Mouse (Mus musculus) embryonic facial prominence, embryonic 12.5 days (tissue): ENCODE measurements around the gene Slc35f4. TPM values are rescaled to one million over a fixed set of nuclear protein-coding genes. Genes with fewer than 3 reads are reported as not detected.
"Not testable (repeated sequence)": the region's sequence is repeated elsewhere in the genome, so short reads cannot be mapped to it uniquely, and the experiment has no call there.

ENCODE experiments used
- ATAC-seq: fragments of 200-750 bp; cut with Nextera tagmentation; 2 replicates; pipeline ENCODE4 v1.8.0; 2017; ENCODE audit not compliant: insufficient number of reproducible peaks, insufficient read depth, low FRiP score, low TSS enrichment
- H3K27ac ChIP-seq: fragments of 300-500 bp; sonication (generic); 2 replicates; pipeline ENCODE4 v1.5.1; 2016; ENCODE audit warnings: mild to moderate bottlenecking
- H3K27me3 ChIP-seq: fragments of 300-500 bp; sonication (generic); 2 replicates; pipeline ENCODE4 v1.6.1; 2016; ENCODE audit warnings: mild to moderate bottlenecking, moderate library complexity
- H3K36me3 ChIP-seq: fragments of 300-500 bp; sonication (generic); 2 replicates; pipeline ENCODE4 v1.6.1; 2016; ENCODE audit warnings: mild to moderate bottlenecking
- H3K4me1 ChIP-seq: fragments of 300-500 bp; sonication (generic); 2 replicates; pipeline ENCODE4 v1.6.1; 2016
- H3K4me2 ChIP-seq: fragments of 300-500 bp; sonication (generic); replicated peaks from 2 replicates; pipeline ENCODE4 v1.6.1; 2016; ENCODE audit warnings: mild to moderate bottlenecking, moderate library complexity
- H3K4me3 ChIP-seq: fragments of 300-500 bp; sonication (generic); 2 replicates; pipeline ENCODE4 v1.5.1; 2016; ENCODE audit warnings: mild to moderate bottlenecking
- H3K9ac ChIP-seq: fragments of 300-500 bp; sonication (generic); 2 replicates; pipeline ENCODE4 v1.6.1; 2016; ENCODE audit warnings: mild to moderate bottlenecking, moderate library complexity
- H3K9me3 ChIP-seq: fragments of 300-500 bp; sonication (generic); 2 replicates; pipeline ENCODE4 v1.6.1; 2016; ENCODE audit warnings: mild to moderate bottlenecking, moderate library complexity
- WGBS: fragments of 180-500 bp; shearing (Covaris S2); methylation state at CpG from one replicate; pipeline ENCODE4 v1.1.7; 2016; 5-methylcytosine and 5-hydroxymethylcytosine counted together
- polyA plus RNA-seq: library from polyadenylated mRNA; unstranded; fragments of >200 nt; fragmentation: Nextera tagmentation; extraction: Ambion mirVana; gene quantifications from 2 replicates; pipeline ENCODE4 v1.2.1, GENCODE M21; 2016

Gene Slc35f4
- polyA plus RNA-seq, 1 experiment from 2014 or later: not detected

- H3K4me2 ChIP-seq: no peak overlapping the region
- WGBS: 84% methylated on average over 9 of the region's 9 CpGs
- no peak for ATAC-seq
- H3K36me3 ChIP-seq: no peaks in the 10 kb centered on the region
- H3K4me1 ChIP-seq: no peaks in the 10 kb centered on the region
- H3K27me3 ChIP-seq: no peaks in the 10 kb centered on the region
- no peak overlapping the region for H3K27ac ChIP-seq
- H3K4me3 ChIP-seq: no peak overlapping the region
- H3K9ac ChIP-seq: no peak overlapping the region
- H3K9me3 ChIP-seq: no peaks in the 10 kb centered on the region
These were observed 220.1 kb downstream of the Slc35f4 start for GRCm38 (mm10) chr14:49305534-49306409.

- no peaks in the 10 kb centered on the region for H3K36me3 ChIP-seq
- 52% methylated on average over 2 of the region's 2 CpGs for WGBS
- H3K9ac ChIP-seq: no peak overlapping the region
These were observed 223.5 kb downstream of the Slc35f4 start for GRCm38 (mm10) chr14:49302271-49302857.

GRCm38 (mm10) chr14:49300981-49301619 is 224.7 kb downstream of the Slc35f4 start:
- Histone ChIP-seq H3K9ac (no peak overlapping the region), H3K4me3 (no peak overlapping the region), H3K36me3 (no peaks in the 10 kb centered on the region), H3K4me1 (no peaks in the 10 kb centered on the region), H3K9me3 (no peaks in the 10 kb centered on the region), H3K4me2 (no peak overlapping the region), H3K27ac (no peak overlapping the region), H3K27me3 (no peaks in the 10 kb centered on the region)
- no peak for ATAC-seq
- 50% methylated on average over 8 of the region's 8 CpGs for WGBS

More at GRCm38 (mm10) chr14:49302271-49302857, 223.5 kb downstream of the Slc35f4 start:
- Histone ChIP-seq H3K4me1 (no peaks in the 10 kb centered on the region), H3K27me3 (no peaks in the 10 kb centered on the region), H3K4me2 (no peak overlapping the region), H3K27ac (no peak overlapping the region), H3K9me3 (no peaks in the 10 kb centered on the region), H3K4me3 (no peak overlapping the region)
- ATAC-seq: no peak

- WGBS: 72% methylated on average over 8 of the region's 8 CpGs
- no peaks in the 10 kb centered on the region for H3K9me3 ChIP-seq
- no peak overlapping the region for H3K27ac ChIP-seq
- H3K4me1 ChIP-seq: no peaks in the 10 kb centered on the region
- no peak overlapping the region for H3K9ac ChIP-seq
- no peaks in the 10 kb centered on the region for H3K36me3 ChIP-seq
- no peak for ATAC-seq
- no peaks in the 10 kb centered on the region for H3K27me3 ChIP-seq
- no peak overlapping the region for H3K4me3 ChIP-seq
- H3K4me2 ChIP-seq: no peak overlapping the region
These were observed 225.5 kb downstream of the Slc35f4 start for GRCm38 (mm10) chr14:49300326-49300725.

- Histone ChIP-seq H3K27me3 (no peaks in the 10 kb centered on the region), H3K9ac (no peak overlapping the region), H3K36me3 (no peaks in the 10 kb centered on the region), H3K27ac (no peak overlapping the region), H3K9me3 (no peaks in the 10 kb centered on the region), H3K4me3 (no peak overlapping the region), H3K4me1 (no peaks in the 10 kb centered on the region), H3K4me2 (no peak overlapping the region)
- no peak for ATAC-seq
- 30% methylated on average over 4 of the region's 4 CpGs for WGBS
These were observed 231.9 kb downstream of the Slc35f4 start for GRCm38 (mm10) chr14:49293802-49294449.

- 88% methylated on average over 3 of the region's 3 CpGs for WGBS
- Histone ChIP-seq H3K4me3 (no peak overlapping the region), H3K4me1 (no peaks in the 10 kb centered on the region), H3K9ac (no peak overlapping the region), H3K4me2 (no peak overlapping the region), H3K27ac (no peak overlapping the region), H3K36me3 (no peaks in the 10 kb centered on the region), H3K9me3 (no peaks in the 10 kb centered on the region), H3K27me3 (no peaks in the 10 kb centered on the region)
- no peak for ATAC-seq
These were observed 235.7 kb downstream of the Slc35f4 start for GRCm38 (mm10) chr14:49290029-49290745.

- no peak overlapping the region for H3K4me2 ChIP-seq
- no peaks in the 10 kb centered on the region for H3K9me3 ChIP-seq
- no peak for ATAC-seq
- no peak overlapping the region for H3K9ac ChIP-seq
- H3K36me3 ChIP-seq: no peaks in the 10 kb centered on the region
- no peaks in the 10 kb centered on the region for H3K27me3 ChIP-seq
- H3K27ac ChIP-seq: no peak overlapping the region
- WGBS: 81% methylated on average over 7 of the region's 7 CpGs
- no peaks in the 10 kb centered on the region for H3K4me1 ChIP-seq
- H3K4me3 ChIP-seq: no peak overlapping the region
These were observed 241.8 kb downstream of the Slc35f4 start for GRCm38 (mm10) chr14:49283784-49284655.

GRCm38 (mm10) chr14:49278880-49279279 is 247.0 kb downstream of the Slc35f4 start:
- no peak for ATAC-seq
- Histone ChIP-seq H3K27ac (no peak overlapping the region), H3K36me3 (no peaks in the 10 kb centered on the region), H3K4me2 (no peak overlapping the region), H3K9me3 (no peaks in the 10 kb centered on the region), H3K4me1 (no peaks in the 10 kb centered on the region), H3K27me3 (no peaks in the 10 kb centered on the region), H3K4me3 (no peak overlapping the region), H3K9ac (no peak overlapping the region)
- 75% methylated on average over 6 of the region's 6 CpGs for WGBS

- H3K4me1 ChIP-seq, H3K9ac ChIP-seq, H3K27me3 ChIP-seq, H3K4me3 ChIP-seq, H3K4me2 ChIP-seq, ATAC-seq, H3K36me3 ChIP-seq, H3K9me3 ChIP-seq, H3K27ac ChIP-seq: not testable (repeated sequence)
- 87% methylated on average over 9 of the region's 9 CpGs for WGBS
These were observed 247.4 kb downstream of the Slc35f4 start for GRCm38 (mm10) chr14:49278479-49278878.

GRCm38 (mm10) chr14:49277642-49278041 is 248.2 kb downstream of the Slc35f4 start:
- no peaks in the 10 kb centered on the region for H3K9me3 ChIP-seq
- H3K4me2 ChIP-seq: no peak overlapping the region
- no peaks in the 10 kb centered on the region for H3K4me1 ChIP-seq
- H3K4me3 ChIP-seq: no peak overlapping the region
- H3K27me3 ChIP-seq: no peaks in the 10 kb centered on the region
- H3K9ac ChIP-seq: no peak overlapping the region
- H3K36me3 ChIP-seq: no peaks in the 10 kb centered on the region
- ATAC-seq: no peak
- H3K27ac ChIP-seq: no peak overlapping the region
- WGBS: 77% methylated on average over 3 of the region's 3 CpGs
